Mouse (Mus musculus): ENCODE measurements around the gene Rasgef1a. TPM values are rescaled to one million over a fixed set of nuclear protein-coding genes. Genes with fewer than 3 reads are reported as not detected.

Rasgef1a gene
- polyA plus RNA-seq, 1 experiment from 2014 or later: 0.19 TPM

- Histone ChIP-seq H3K36me3 (ENCODE audit: control insufficient read depth, insufficient read depth, low read length) (no peaks in the 10 kb centered on the region), H3K4me1 (ENCODE audit: control insufficient read depth in 2 of 2, insufficient read depth in 2 of 2, low read length in 2 of 2) (peaks cover 4 to 13% of the 10 kb centered on the region in 2 experiments; a peak in 2 of 4 replicates), H3K4me2 (ENCODE audit: low read length) (peak overlapping the region; percentile 99; the same call in 1 of the 2 replicates), H3K4me3 (ENCODE audit: control insufficient read depth in 1 of 2, insufficient read depth in 1 of 2, low read depth in 1 of 2, low read length in 2 of 2) (no peak overlapping the region), H3K9me3 (ENCODE audit: control insufficient read depth, low read length) (no peaks in the 10 kb centered on the region), H3K9ac (ENCODE audit: low read length) (no peak overlapping the region), H3K27ac (replicated peaks in 1 of 2; ENCODE audit: control insufficient read depth in 1 of 2, insufficient read depth in 1 of 2, low read depth in 2 of 2, low read length in 2 of 2) (no peak overlapping the region), H3K27me3 (ENCODE audit: control insufficient read depth, insufficient read depth, low read length) (peaks cover 23% of the 10 kb centered on the region)
- 10% methylated on average over 7 of the region's 7 CpGs for WGBS
- ATAC-seq (ENCODE audit: insufficient number of reproducible peaks, insufficient read depth, low FRiP score, low read depth): no peak
Measured at GRCm38 (mm10) chr6:118064968-118065530, 53.8 kb downstream of the Rasgef1a start.

GRCm38 (mm10) chr6:118065837-118066198 is 54.6 kb downstream of the Rasgef1a start:
- Histone ChIP-seq H3K4me2 (ENCODE audit: low read length) (peak overlapping the region; percentile 99), H3K4me3 (ENCODE audit: control insufficient read depth in 1 of 2, insufficient read depth in 1 of 2, low read depth in 1 of 2, low read length in 2 of 2) (peak overlapping the region; percentile 50 to 51), H3K27ac (replicated peaks in 1 of 2; ENCODE audit: control insufficient read depth in 1 of 2, insufficient read depth in 1 of 2, low read depth in 2 of 2, low read length in 2 of 2) (no peak overlapping the region), H3K36me3 (ENCODE audit: control insufficient read depth, insufficient read depth, low read length) (no peaks in the 10 kb centered on the region), H3K27me3 (ENCODE audit: control insufficient read depth, insufficient read depth, low read length) (peaks cover 23% of the 10 kb centered on the region), H3K9ac (ENCODE audit: low read length) (peak overlapping the region; percentile 68), H3K4me1 (ENCODE audit: control insufficient read depth in 2 of 2, insufficient read depth in 2 of 2, low read length in 2 of 2) (peaks cover 4 to 13% of the 10 kb centered on the region in 2 experiments; a peak in 2 of 4 replicates), H3K9me3 (ENCODE audit: control insufficient read depth, low read length) (no peaks in the 10 kb centered on the region)
- 0 out of 2 replicates have a peak, but pooled peaks have one; percentile 14 for ATAC-seq (ENCODE audit: insufficient number of reproducible peaks, insufficient read depth, low FRiP score, low read depth)
- 0% methylated on average over 12 of the region's 12 CpGs for WGBS

GRCm38 (mm10) chr6:118066199-118067081 is 55.2 kb downstream of the Rasgef1a start:
- peak; percentile 51 for ATAC-seq (ENCODE audit: insufficient number of reproducible peaks, insufficient read depth, low FRiP score, low read depth)
- no peak overlapping the region for H3K27ac ChIP-seq (replicated peaks in 1 of 2; ENCODE audit: control insufficient read depth in 1 of 2, insufficient read depth in 1 of 2, low read depth in 2 of 2, low read length in 2 of 2)

GRCm38 (mm10) chr6:118067720-118068119 is 56.5 kb downstream of the Rasgef1a start:
- no peak overlapping the region for H3K4me2 ChIP-seq (ENCODE audit: low read length)
- no peaks in the 10 kb centered on the region for H3K36me3 ChIP-seq (ENCODE audit: control insufficient read depth, insufficient read depth, low read length)
- H3K27me3 ChIP-seq (ENCODE audit: control insufficient read depth, insufficient read depth, low read length): peaks cover 23% of the 10 kb centered on the region
- H3K9ac ChIP-seq (ENCODE audit: low read length): no peak overlapping the region
- peaks cover 4 to 13% of the 10 kb centered on the region in 2 experiments; a peak in 2 of 4 replicates for H3K4me1 ChIP-seq (ENCODE audit: control insufficient read depth in 2 of 2, insufficient read depth in 2 of 2, low read length in 2 of 2)
- no peaks in the 10 kb centered on the region for H3K9me3 ChIP-seq (ENCODE audit: control insufficient read depth, low read length)
- no peak overlapping the region for H3K4me3 ChIP-seq (ENCODE audit: control insufficient read depth in 1 of 2, insufficient read depth in 1 of 2, low read depth in 1 of 2, low read length in 2 of 2)
- H3K27ac ChIP-seq (replicated peaks in 1 of 2; ENCODE audit: control insufficient read depth in 1 of 2, insufficient read depth in 1 of 2, low read depth in 2 of 2, low read length in 2 of 2): no peak overlapping the region
- WGBS: 64% methylated on average over 7 of the region's 7 CpGs
- no peak for ATAC-seq (ENCODE audit: insufficient number of reproducible peaks, insufficient read depth, low FRiP score, low read depth)

More at GRCm38 (mm10) chr6:118066199-118067081, 55.2 kb downstream of the Rasgef1a start:
- Histone ChIP-seq H3K9me3 (ENCODE audit: control insufficient read depth, low read length) (no peaks in the 10 kb centered on the region), H3K4me2 (ENCODE audit: low read length) (peak overlapping the region; percentile 99), H3K36me3 (ENCODE audit: control insufficient read depth, insufficient read depth, low read length) (no peaks in the 10 kb centered on the region), H3K27me3 (ENCODE audit: control insufficient read depth, insufficient read depth, low read length) (peaks cover 23% of the 10 kb centered on the region), H3K4me3 (ENCODE audit: control insufficient read depth in 1 of 2, insufficient read depth in 1 of 2, low read depth in 1 of 2, low read length in 2 of 2) (peak overlapping the region; percentile 50 to 51), H3K9ac (ENCODE audit: low read length) (peak overlapping the region; percentile 68), H3K4me1 (ENCODE audit: control insufficient read depth in 2 of 2, insufficient read depth in 2 of 2, low read length in 2 of 2) (peaks cover 4 to 13% of the 10 kb centered on the region in 2 experiments; a peak in 2 of 4 replicates)
- WGBS: 1% methylated on average over 40 of the region's 40 CpGs

- Histone ChIP-seq H3K36me3 (ENCODE audit: control insufficient read depth, insufficient read depth, low read length) (no peaks in the 10 kb centered on the region), H3K9ac (ENCODE audit: low read length) (no peak overlapping the region), H3K27ac (replicated peaks in 1 of 2; ENCODE audit: control insufficient read depth in 1 of 2, insufficient read depth in 1 of 2, low read depth in 2 of 2, low read length in 2 of 2) (no peak overlapping the region), H3K4me2 (ENCODE audit: low read length) (no peak overlapping the region), H3K4me1 (ENCODE audit: control insufficient read depth in 2 of 2, insufficient read depth in 2 of 2, low read length in 2 of 2) (peaks cover 17 to 23% of the 10 kb centered on the region in 2 experiments), H3K27me3 (ENCODE audit: control insufficient read depth, insufficient read depth, low read length) (peaks cover 15% of the 10 kb centered on the region), H3K9me3 (ENCODE audit: control insufficient read depth, low read length) (no peaks in the 10 kb centered on the region), H3K4me3 (ENCODE audit: control insufficient read depth in 1 of 2, insufficient read depth in 1 of 2, low read depth in 1 of 2, low read length in 2 of 2) (no peak overlapping the region)
- ATAC-seq (ENCODE audit: insufficient number of reproducible peaks, insufficient read depth, low FRiP score, low read depth): no peak
- 76% methylated on average over 5 of the region's 5 CpGs for WGBS
Measured at GRCm38 (mm10) chr6:118070321-118071012, 59.2 kb downstream of the Rasgef1a start.

GRCm38 (mm10) chr6:118071013-118071350 is 59.7 kb downstream of the Rasgef1a start:
- Histone ChIP-seq H3K27me3 (ENCODE audit: control insufficient read depth, insufficient read depth, low read length) (peaks cover 10% of the 10 kb centered on the region), H3K4me3 (ENCODE audit: control insufficient read depth in 1 of 2, insufficient read depth in 1 of 2, low read depth in 1 of 2, low read length in 2 of 2) (no peak overlapping the region), H3K36me3 (ENCODE audit: control insufficient read depth, insufficient read depth, low read length) (no peaks in the 10 kb centered on the region), H3K27ac (replicated peaks in 1 of 2; ENCODE audit: control insufficient read depth in 1 of 2, insufficient read depth in 1 of 2, low read depth in 2 of 2, low read length in 2 of 2) (no peak overlapping the region), H3K9me3 (ENCODE audit: control insufficient read depth, low read length) (no peaks in the 10 kb centered on the region), H3K4me1 (ENCODE audit: control insufficient read depth in 2 of 2, insufficient read depth in 2 of 2, low read length in 2 of 2) (peaks cover 17 to 22% of the 10 kb centered on the region in 2 experiments), H3K9ac (ENCODE audit: low read length) (no peak overlapping the region), H3K4me2 (ENCODE audit: low read length) (no peak overlapping the region)
- no peak for ATAC-seq (ENCODE audit: insufficient number of reproducible peaks, insufficient read depth, low FRiP score, low read depth)
- 77% methylated on average over 4 of the region's 4 CpGs for WGBS

- H3K4me3 ChIP-seq (ENCODE audit: control insufficient read depth in 1 of 2, insufficient read depth in 1 of 2, low read depth in 1 of 2, low read length in 2 of 2): no peak overlapping the region
- H3K9me3 ChIP-seq (ENCODE audit: control insufficient read depth, low read length): no peaks in the 10 kb centered on the region
- no peak overlapping the region for H3K27ac ChIP-seq (replicated peaks in 1 of 2; ENCODE audit: control insufficient read depth in 1 of 2, insufficient read depth in 1 of 2, low read depth in 2 of 2, low read length in 2 of 2)
- no peak overlapping the region for H3K4me2 ChIP-seq (ENCODE audit: low read length)
- ATAC-seq (ENCODE audit: insufficient number of reproducible peaks, insufficient read depth, low FRiP score, low read depth): no peak
- no peaks in the 10 kb centered on the region for H3K36me3 ChIP-seq (ENCODE audit: control insufficient read depth, insufficient read depth, low read length)
- WGBS: 71% methylated on average over 3 of the region's 3 CpGs
- H3K9ac ChIP-seq (ENCODE audit: low read length): no peak overlapping the region
- peaks cover 18 to 22% of the 10 kb centered on the region in 2 experiments for H3K4me1 ChIP-seq (ENCODE audit: control insufficient read depth in 2 of 2, insufficient read depth in 2 of 2, low read length in 2 of 2)
- H3K27me3 ChIP-seq (ENCODE audit: control insufficient read depth, insufficient read depth, low read length): peaks cover 8% of the 10 kb centered on the region; the same call in 1 of the 2 replicates
Measured at GRCm38 (mm10) chr6:118071416-118071815, 60.2 kb downstream of the Rasgef1a start.
